Mouse (Mus musculus) embryonic facial prominence, embryonic 10.5 days (tissue): ENCODE data around the gene Foxb2. TPM values are rescaled to one million over a fixed set of nuclear protein-coding genes. Genes with fewer than 3 reads are reported as not detected.
"Not testable (repeated sequence)": the region's sequence is repeated elsewhere in the genome, so short reads cannot be mapped to it uniquely, and the experiment has no call there.

ENCODE experiments used
- DNase-seq: peaks from one replicate; pipeline ENCODE4 v3.0.0-alpha.2; 2017; ENCODE audit warnings: low spot score
- H3K27ac ChIP-seq: fragments of 300-500 bp; sonication (generic); replicated peaks from 2 replicates; pipeline ENCODE4 v1.5.1; 2016; ENCODE audit warnings: mild to moderate bottlenecking
- H3K27me3 ChIP-seq: fragments of 300-500 bp; sonication (generic); replicated peaks from 2 replicates; pipeline ENCODE4 v1.6.1; 2016; ENCODE audit warnings: low read depth, mild to moderate bottlenecking; ENCODE audit not compliant: poor library complexity, severe bottlenecking
- H3K36me3 ChIP-seq: fragments of 300-500 bp; sonication (generic); replicated peaks from 2 replicates; pipeline ENCODE4 v1.6.1; 2016; ENCODE audit warnings: mild to moderate bottlenecking, moderate library complexity
- H3K4me1 ChIP-seq: fragments of 300-500 bp; sonication (generic); 2 replicates; pipeline ENCODE4 v1.6.1; 2016
- H3K4me3 ChIP-seq: fragments of 300-500 bp; sonication (generic); 2 replicates; pipeline ENCODE4 v1.5.1; 2016; ENCODE audit warnings: mild to moderate bottlenecking, moderate library complexity
- H3K9me3 ChIP-seq: fragments of 300-500 bp; sonication (generic); 2 replicates; pipeline ENCODE4 v1.6.1; 2016; ENCODE audit warnings: mild to moderate bottlenecking
- WGBS: fragments of 180-500 bp; shearing (Covaris S2); methylation state at CpG from one replicate; pipeline ENCODE4 v1.1.7; 2016; 5-methylcytosine and 5-hydroxymethylcytosine counted together
- polyA plus RNA-seq: library from polyadenylated mRNA; unstranded; fragments of >200 nt; fragmentation: Nextera tagmentation; extraction: Ambion mirVana; gene quantifications from 2 replicates; pipeline ENCODE4 v1.2.1, GENCODE M21; 2016

Foxb2 gene
- polyA plus RNA-seq, 1 experiment from 2014 or later, result not detected

- Histone ChIP-seq H3K9me3 (no peaks in the 10 kb centered on the region), H3K27ac (no peak overlapping the region), H3K4me1 (peaks cover 32% of the 10 kb centered on the region), H3K4me3 (no peak overlapping the region), H3K27me3 (peaks cover 96% of the 10 kb centered on the region), H3K36me3 (no peaks in the 10 kb centered on the region)
- 1% methylated on average over 28 of the region's 28 CpGs for WGBS
- DNase-seq, result peak; percentile 52
Observed at GRCm38 (mm10) chr19:16870501-16871191, 3.0 kb downstream of the Foxb2 start.

GRCm38 (mm10) chr19:16868534-16868933, 5.1 kb downstream of the Foxb2 start:
- H3K27me3 ChIP-seq, result peaks cover 79% of the 10 kb centered on the region
- 35% methylated on average over 5 of the region's 5 CpGs for WGBS
- DNase-seq, result no peak
- H3K9me3 ChIP-seq, result no peaks in the 10 kb centered on the region
- H3K4me1 ChIP-seq, result peaks cover 20% of the 10 kb centered on the region
- H3K4me3 ChIP-seq, result no peak overlapping the region
- no peaks in the 10 kb centered on the region for H3K36me3 ChIP-seq
- no peak overlapping the region for H3K27ac ChIP-seq

GRCm38 (mm10) chr19:16858646-16859045, 15.0 kb downstream of the Foxb2 start:
- WGBS, result 63% methylated on average over 4 of the region's 4 CpGs
- H3K27ac ChIP-seq, result no peak overlapping the region
- H3K9me3 ChIP-seq, result no peaks in the 10 kb centered on the region
- H3K4me1 ChIP-seq, result no peaks in the 10 kb centered on the region
- peaks cover 20% of the 10 kb centered on the region for H3K27me3 ChIP-seq
- no peak for DNase-seq
- no peak overlapping the region for H3K4me3 ChIP-seq
- H3K36me3 ChIP-seq, result no peaks in the 10 kb centered on the region

- Histone ChIP-seq H3K27me3 (peaks cover 8% of the 10 kb centered on the region; the same call in 1 of the 2 replicates), H3K4me3 (no peak overlapping the region), H3K9me3 (no peaks in the 10 kb centered on the region), H3K36me3 (no peaks in the 10 kb centered on the region), H3K27ac (no peak overlapping the region), H3K4me1 (no peaks in the 10 kb centered on the region)
- 73% methylated on average over 5 of the region's 5 CpGs for WGBS
- no peak for DNase-seq
Observed at GRCm38 (mm10) chr19:16856752-16857151, 16.9 kb downstream of the Foxb2 start.

GRCm38 (mm10) chr19:16844091-16844490, 29.5 kb downstream of the Foxb2 start:
- not testable (repeated sequence) for H3K4me1 ChIP-seq, H3K36me3 ChIP-seq, H3K4me3 ChIP-seq, H3K27ac ChIP-seq, DNase-seq, H3K9me3 ChIP-seq, H3K27me3 ChIP-seq
- 85% methylated on average over 2 of the region's 2 CpGs for WGBS

GRCm38 (mm10) chr19:16841516-16842249, 31.9 kb downstream of the Foxb2 start:
- H3K4me3 ChIP-seq, result no peak overlapping the region
- no peak overlapping the region for H3K27ac ChIP-seq
- H3K9me3 ChIP-seq, result no peaks in the 10 kb centered on the region
- no peak for DNase-seq
- H3K27me3 ChIP-seq, result no peaks in the 10 kb centered on the region
- H3K4me1 ChIP-seq, result 0 out of 2 replicates have a peak, but pooled peaks cover 6% of the 10 kb centered on the region
- WGBS, result 24% methylated on average over 9 of the region's 9 CpGs
- no peaks in the 10 kb centered on the region for H3K36me3 ChIP-seq

GRCm38 (mm10) chr19:16841001-16841400, 32.6 kb downstream of the Foxb2 start:
- no peaks in the 10 kb centered on the region for H3K9me3 ChIP-seq

GRCm38 (mm10) chr19:16827657-16828056, 45.9 kb downstream of the Foxb2 start:
- DNase-seq, result no peak
- Histone ChIP-seq H3K4me1 (no peaks in the 10 kb centered on the region), H3K27me3 (no peaks in the 10 kb centered on the region), H3K27ac (no peak overlapping the region), H3K9me3 (no peaks in the 10 kb centered on the region), H3K36me3 (no peaks in the 10 kb centered on the region), H3K4me3 (no peak overlapping the region)
- WGBS, result 80% methylated on average over 5 of the region's 5 CpGs

More at GRCm38 (mm10) chr19:16841001-16841400, 32.6 kb downstream of the Foxb2 start:
- no peak overlapping the region for H3K4me3 ChIP-seq
- no peaks in the 10 kb centered on the region for H3K36me3 ChIP-seq
- H3K27me3 ChIP-seq, result no peaks in the 10 kb centered on the region
- no peak for DNase-seq
- no peak overlapping the region for H3K27ac ChIP-seq
- 0 out of 2 replicates have a peak, but pooled peaks cover 6% of the 10 kb centered on the region for H3K4me1 ChIP-seq
- 78% methylated on average over 8 of the region's 8 CpGs for WGBS

- 68% methylated on average over 5 of the region's 5 CpGs for WGBS
- Histone ChIP-seq H3K27me3 (no peaks in the 10 kb centered on the region), H3K36me3 (no peaks in the 10 kb centered on the region), H3K9me3 (no peaks in the 10 kb centered on the region), H3K27ac (no peak overlapping the region), H3K4me3 (no peak overlapping the region), H3K4me1 (no peaks in the 10 kb centered on the region)
- DNase-seq, result no peak
Observed at GRCm38 (mm10) chr19:16825228-16825627, 48.4 kb downstream of the Foxb2 start.

Other genes starting within 250 kb of the Foxb2 start
- gene Vps13a, start 92.9 kb downstream of the Foxb2 start, polyA plus RNA-seq, result 7.6 and 7.8 TPM in 2 replicates
- 1.0 and 1.9 TPM in 2 replicates for gene Prune2, start 82.3 kb upstream of the Foxb2 start, polyA plus RNA-seq